Mouse (Mus musculus): ENCODE data around the gene 4930415O20Rik.

GRCm38 (mm10) chr15:98591396-98591795 is 20.6 kb downstream of the 4930415O20Rik start:
- TF ChIP-seq CTCF (IDR thresholded peaks at IDR 0.05; ENCODE audit: borderline replicate concordance, insufficient read depth, low read depth, low read length) (no peak), POLR2A (IDR thresholded peaks at IDR 0.05; ENCODE audit: borderline replicate concordance, insufficient read depth, low read length) (no peak)
